Mouse (Mus musculus): Measurements from ENCODE around the gene AU022252. TPM values are rescaled to one million over a fixed set of nuclear protein-coding genes. Genes with fewer than 3 reads are reported as not detected.
"Not testable (repeated sequence)": the region's sequence is repeated elsewhere in the genome, so short reads cannot be mapped to it uniquely, and the experiment has no call there.

AU022252 gene
- polyA plus RNA-seq (2011; ENCODE audit: insufficient read length, low read depth, missing spikeins): 17.1 and 17.8 TPM in 2 replicates

DNA sequence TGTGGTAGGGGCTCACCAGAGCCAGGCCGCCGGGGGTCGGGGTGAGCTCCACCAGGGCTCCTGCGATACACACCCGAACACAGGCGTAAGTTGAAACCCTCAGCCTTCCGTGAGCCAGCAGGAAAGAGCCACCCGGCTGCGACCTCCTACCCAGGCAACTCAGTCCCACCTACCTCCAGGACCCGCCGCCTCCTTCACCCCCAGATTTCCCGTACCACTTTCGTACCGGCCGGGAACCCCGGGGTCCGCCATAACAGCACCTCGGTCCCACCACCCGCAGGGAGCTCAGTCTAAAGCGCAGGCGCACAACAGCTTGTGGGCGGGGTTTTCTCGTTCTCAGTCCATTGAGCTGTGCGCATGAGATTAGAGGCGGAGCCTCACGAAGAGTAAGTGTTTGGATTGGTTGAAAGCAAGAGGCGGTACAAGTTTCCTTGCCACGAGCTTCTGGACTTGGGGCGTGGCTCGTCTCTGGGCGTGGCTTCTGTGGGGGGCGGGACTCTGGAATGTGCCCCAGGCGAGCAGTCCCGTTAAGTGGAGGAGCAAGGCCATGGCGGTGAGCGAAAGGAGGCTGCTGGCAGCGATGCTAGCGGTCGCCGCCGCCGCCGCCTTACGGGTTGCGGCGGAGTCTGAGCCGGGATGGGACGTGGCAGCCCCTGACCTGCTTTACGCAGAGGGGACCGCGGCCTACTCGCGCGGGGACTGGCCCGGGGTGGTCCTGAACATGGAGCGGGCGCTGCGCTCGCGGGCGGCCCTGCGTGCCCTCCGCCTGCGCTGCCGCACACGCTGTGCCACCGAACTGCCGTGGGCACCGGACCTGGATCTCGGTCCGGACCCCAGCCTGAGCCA lies at the start of gene AU022252, which contains the start of gene P3h1:
TSS of gene AU022252 (minus strand) at position 303 of the 846 bp plus-strand sequence.
TSS of gene P3h1 (plus strand) at position 506 of the 846 bp plus-strand sequence.
- Histone ChIP-seq H3K27ac (ENCODE audit: insufficient read depth, low read length) (peak within 1 kb of the TSS; percentile 73), H3K4me1 (ENCODE audit: control insufficient read depth, insufficient read depth, low read length) (0 out of 2 replicates have a peak, but pooled peaks cover 3% of the 10 kb centered on the region), H3K4me3 (ENCODE audit: insufficient read depth, low read length) (peak within 1 kb of the TSS; percentile 91)
- peak; percentile 84 for TF ChIP-seq POLR2A (IDR thresholded peaks at IDR 0.05; ENCODE audit: low read depth, low read length)
- no peak for TF ChIP-seq CTCF (IDR thresholded peaks at IDR 0.05; ENCODE audit: borderline replicate concordance, insufficient read depth, low read length)

DNA sequence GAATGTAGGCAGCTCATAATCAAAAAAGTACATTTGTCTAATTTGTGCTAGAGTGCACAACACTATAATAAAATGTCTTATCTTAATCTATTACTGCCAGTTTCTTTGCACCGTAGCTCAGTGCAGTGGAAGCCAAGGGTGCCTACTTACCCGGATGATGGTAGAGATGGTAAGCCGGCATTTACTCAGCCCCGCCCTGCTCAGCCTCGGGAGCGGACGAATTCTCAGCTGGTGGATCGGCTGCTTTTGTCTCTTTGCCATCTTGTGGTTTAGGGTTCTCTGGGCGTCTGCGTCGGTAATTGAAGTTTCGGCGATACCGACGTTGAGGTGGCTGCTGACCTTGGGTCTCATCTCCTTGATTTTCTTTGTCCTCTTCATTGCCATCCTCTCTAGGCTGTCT lies 46.3 kb upstream of the AU022252 start:
- H3K27ac ChIP-seq (ENCODE audit: insufficient read depth, low read length); H3K4me3 ChIP-seq (ENCODE audit: insufficient read depth, low read length); H3K4me1 ChIP-seq (ENCODE audit: control insufficient read depth, insufficient read depth, low read length): not testable (repeated sequence)

DNA sequence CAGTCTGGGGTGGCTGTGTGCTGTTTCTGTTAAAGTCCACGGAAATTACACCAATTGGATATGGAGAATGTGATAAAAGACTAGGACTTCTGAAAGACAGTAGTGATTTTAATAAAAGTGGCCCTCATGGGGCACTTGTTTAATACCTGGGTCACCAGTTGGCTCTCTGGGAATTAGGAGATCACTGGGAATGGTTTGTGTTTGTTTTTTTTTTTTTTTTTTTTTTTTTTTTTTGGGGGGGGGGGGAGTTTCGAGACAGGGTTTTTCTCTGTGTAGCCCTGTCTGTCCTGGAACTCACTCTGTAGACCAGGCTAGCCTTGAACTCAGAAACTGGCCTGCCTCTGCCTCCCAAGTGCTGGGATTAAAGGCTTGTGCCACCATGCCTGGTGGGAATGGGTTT lies 43.2 kb upstream of the AU022252 start:
- no peak overlapping the region for H3K27ac ChIP-seq (ENCODE audit: insufficient read depth, low read length)
- H3K4me1 ChIP-seq (ENCODE audit: control insufficient read depth, insufficient read depth, low read length): no peaks in the 10 kb centered on the region
- no peak for TF ChIP-seq CTCF (IDR thresholded peaks at IDR 0.05; ENCODE audit: borderline replicate concordance, insufficient read depth, low read length)
- TF ChIP-seq POLR2A (IDR thresholded peaks at IDR 0.05; ENCODE audit: low read depth, low read length): no peak
- H3K4me3 ChIP-seq (ENCODE audit: insufficient read depth, low read length): no peak overlapping the region

GRCm38 (mm10) chr4:119275226-119275625 lies 42.7 kb upstream of the AU022252 start:
- H3K4me1 ChIP-seq (ENCODE audit: control insufficient read depth, insufficient read depth, low read length): no peaks in the 10 kb centered on the region
- TF ChIP-seq POLR2A (IDR thresholded peaks at IDR 0.05; ENCODE audit: low read depth, low read length): no peak
- TF ChIP-seq CTCF (IDR thresholded peaks at IDR 0.05; ENCODE audit: borderline replicate concordance, insufficient read depth, low read length): no peak
- no peak overlapping the region for H3K27ac ChIP-seq (ENCODE audit: insufficient read depth, low read length)
- no peak overlapping the region for H3K4me3 ChIP-seq (ENCODE audit: insufficient read depth, low read length)

- no peak overlapping the region for H3K27ac ChIP-seq (ENCODE audit: insufficient read depth, low read length)
- no peak overlapping the region for H3K4me3 ChIP-seq (ENCODE audit: insufficient read depth, low read length)
- no peaks in the 10 kb centered on the region for H3K4me1 ChIP-seq (ENCODE audit: control insufficient read depth, insufficient read depth, low read length)
- TF ChIP-seq CTCF (IDR thresholded peaks at IDR 0.05; ENCODE audit: borderline replicate concordance, insufficient read depth, low read length): no peak
- TF ChIP-seq POLR2A (IDR thresholded peaks at IDR 0.05; ENCODE audit: low read depth, low read length): no peak
Observed at GRCm38 (mm10) chr4:119274627-119275026, 42.1 kb upstream of the AU022252 start.

DNA sequence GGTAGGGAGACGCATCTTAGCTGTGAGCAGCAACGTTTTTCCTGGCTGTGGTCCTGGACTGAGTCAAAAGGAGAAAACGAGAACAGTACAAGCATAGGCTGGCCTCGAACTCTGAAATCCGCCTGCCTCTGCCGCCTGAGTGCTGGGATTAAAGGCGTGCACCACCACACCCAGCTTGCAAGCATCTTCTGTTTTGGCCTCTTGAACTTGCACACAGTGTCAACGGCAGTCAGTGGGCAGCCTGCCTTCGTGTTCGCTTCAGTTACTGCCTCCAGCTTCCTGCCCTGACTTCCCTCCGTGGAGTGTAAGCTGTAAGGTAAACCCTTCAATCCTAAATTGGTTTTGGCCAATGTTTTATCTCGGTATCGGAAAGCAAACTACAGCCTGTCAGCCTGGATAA lies 34.1 kb upstream of the AU022252 start:
- TF ChIP-seq CTCF (IDR thresholded peaks at IDR 0.05; ENCODE audit: borderline replicate concordance, insufficient read depth, low read length): no peak
- TF ChIP-seq POLR2A (IDR thresholded peaks at IDR 0.05; ENCODE audit: low read depth, low read length): no peak
- H3K4me1 ChIP-seq (ENCODE audit: control insufficient read depth, insufficient read depth, low read length): no peaks in the 10 kb centered on the region
- no peak overlapping the region for H3K27ac ChIP-seq (ENCODE audit: insufficient read depth, low read length)
- H3K4me3 ChIP-seq (ENCODE audit: insufficient read depth, low read length): no peak overlapping the region

GRCm38 (mm10) chr4:119263459-119263858 lies 30.9 kb upstream of the AU022252 start:
- TF ChIP-seq POLR2A (IDR thresholded peaks at IDR 0.05; ENCODE audit: low read depth, low read length) (no peak), CTCF (IDR thresholded peaks at IDR 0.05; ENCODE audit: borderline replicate concordance, insufficient read depth, low read length) (no peak)
- Histone ChIP-seq H3K4me3 (ENCODE audit: insufficient read depth, low read length) (no peak overlapping the region), H3K27ac (ENCODE audit: insufficient read depth, low read length) (no peak overlapping the region), H3K4me1 (ENCODE audit: control insufficient read depth, insufficient read depth, low read length) (no peaks in the 10 kb centered on the region)

- TF ChIP-seq POLR2A (IDR thresholded peaks at IDR 0.05; ENCODE audit: low read depth, low read length): no peak
- TF ChIP-seq CTCF (IDR thresholded peaks at IDR 0.05; ENCODE audit: borderline replicate concordance, insufficient read depth, low read length): no peak
- H3K27ac ChIP-seq (ENCODE audit: insufficient read depth, low read length): no peak overlapping the region
Observed at GRCm38 (mm10) chr4:119262483-119262882, 30.0 kb upstream of the AU022252 start.

DNA sequence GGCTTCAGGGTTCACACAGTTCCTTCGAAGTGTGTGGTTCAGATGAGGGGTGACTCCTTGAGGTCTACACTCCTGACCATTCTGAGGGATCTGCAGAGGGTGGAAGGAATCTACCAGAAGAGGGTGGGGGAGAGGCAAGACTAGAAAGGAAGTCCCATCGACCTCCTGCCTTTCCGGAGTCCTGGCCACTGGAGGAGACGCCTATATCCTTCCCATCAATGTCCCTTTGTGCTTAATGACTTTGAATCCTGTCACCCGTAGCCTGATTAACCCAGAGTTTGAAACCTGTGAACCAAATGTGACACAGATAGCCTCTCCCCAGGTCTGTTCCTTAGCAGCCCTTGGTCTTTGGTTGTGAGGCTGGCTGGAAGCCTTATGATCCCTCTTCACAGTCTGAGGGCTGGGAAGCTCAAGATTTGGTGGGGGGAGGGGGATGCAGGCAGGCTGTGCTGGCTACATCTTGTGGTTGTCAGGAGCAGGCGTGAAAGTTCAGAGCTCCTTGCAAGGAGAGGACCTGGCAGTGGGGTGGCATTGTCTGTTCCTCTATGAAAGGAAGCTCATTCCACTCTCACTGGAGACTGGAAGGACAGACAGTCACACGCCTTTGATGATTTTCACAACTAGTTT lies 28.7 kb upstream of the AU022252 start:
- no peak overlapping the region for H3K27ac ChIP-seq (ENCODE audit: insufficient read depth, low read length)
- TF ChIP-seq POLR2A (IDR thresholded peaks at IDR 0.05; ENCODE audit: low read depth, low read length) (no peak), CTCF (IDR thresholded peaks at IDR 0.05; ENCODE audit: borderline replicate concordance, insufficient read depth, low read length) (no peak)

More at GRCm38 (mm10) chr4:119262483-119262882, 30.0 kb upstream of the AU022252 start:
- H3K4me1 ChIP-seq (ENCODE audit: control insufficient read depth, insufficient read depth, low read length): no peaks in the 10 kb centered on the region
- no peak overlapping the region for H3K4me3 ChIP-seq (ENCODE audit: insufficient read depth, low read length)

More for the DNA sequence above, 28.7 kb upstream of the AU022252 start:
- Histone ChIP-seq H3K4me3 (ENCODE audit: insufficient read depth, low read length) (no peak overlapping the region), H3K4me1 (ENCODE audit: control insufficient read depth, insufficient read depth, low read length) (no peaks in the 10 kb centered on the region)
